Mouse (Mus musculus) stomach, embryonic 16.5 days (tissue): ENCODE data around the gene Ggcx. TPM values are rescaled to one million over a fixed set of nuclear protein-coding genes. Genes with fewer than 3 reads are reported as not detected.
"Not testable (repeated sequence)": the region's sequence is repeated elsewhere in the genome, so short reads cannot be mapped to it uniquely, and the experiment has no call there.

Experiments used
- ATAC-seq: fragments of 200-750 bp; cut with Nextera tagmentation; 2 replicates; pipeline ENCODE4 v1.8.0; 2017; ENCODE audit warnings: moderate number of reproducible peaks, moderate TSS enrichment; ENCODE audit not compliant: insufficient read depth, low FRiP score
- H3K27ac ChIP-seq: fragments of 300-500 bp; sonication (generic); 2 replicates; pipeline ENCODE4 v1.5.1; 2014; ENCODE audit warnings: low read length
- H3K27me3 ChIP-seq: fragments of 300-500 bp; sonication (generic); 2 replicates; pipeline ENCODE4 v1.6.1; 2014; ENCODE audit warnings: low read length, control low read depth, mixed read lengths; ENCODE audit not compliant: control insufficient read depth, insufficient read depth
- H3K36me3 ChIP-seq: fragments of 300-500 bp; sonication (generic); 2 replicates; pipeline ENCODE4 v1.6.1; 2014; ENCODE audit warnings: low read length; ENCODE audit not compliant: control insufficient read depth, insufficient read depth
- H3K4me1 ChIP-seq: fragments of 300-500 bp; sonication (generic); 2 replicates; pipeline ENCODE4 v1.6.1; 2014; ENCODE audit warnings: low read length, control low read depth, mixed read lengths; ENCODE audit not compliant: control insufficient read depth, insufficient read depth
- H3K4me2 ChIP-seq: fragments of 300-500 bp; sonication (generic); 2 replicates; pipeline ENCODE4 v1.6.1; 2014; ENCODE audit warnings: low read depth, low read length, mixed read lengths
- H3K4me3 ChIP-seq: fragments of 300-500 bp; sonication (generic); replicated peaks from 2 replicates; pipeline ENCODE4 v1.5.1; 2014; ENCODE audit warnings: mild to moderate bottlenecking, low read length
- H3K9ac ChIP-seq: fragments of 300-500 bp; sonication (generic); 2 replicates; pipeline ENCODE4 v1.6.1; 2014; ENCODE audit warnings: low read length
- H3K9me3 ChIP-seq: fragments of 300-500 bp; sonication (generic); replicated peaks from 2 replicates; pipeline ENCODE4 v1.6.1; 2016; ENCODE audit warnings: low read length, control low read depth; ENCODE audit not compliant: control insufficient read depth
- WGBS: fragments of 180-500 bp; shearing (Covaris S2); extraction: QIAGEN DNeasy Blood & Tissue Kit; methylation state at CpG from one replicate; pipeline ENCODE4 v1.1.7; 2014; 5-methylcytosine and 5-hydroxymethylcytosine counted together
- polyA plus RNA-seq: library from polyadenylated mRNA; unstranded; fragments of >200 nt; fragmentation: Nextera tagmentation; extraction: Ambion mirVana; gene quantifications from 2 replicates; pipeline ENCODE4 v1.2.1, GENCODE M21; 2015

Ggcx gene
- polyA plus RNA-seq, 1 experiment from 2014 or later: 35.3 TPM

DNA sequence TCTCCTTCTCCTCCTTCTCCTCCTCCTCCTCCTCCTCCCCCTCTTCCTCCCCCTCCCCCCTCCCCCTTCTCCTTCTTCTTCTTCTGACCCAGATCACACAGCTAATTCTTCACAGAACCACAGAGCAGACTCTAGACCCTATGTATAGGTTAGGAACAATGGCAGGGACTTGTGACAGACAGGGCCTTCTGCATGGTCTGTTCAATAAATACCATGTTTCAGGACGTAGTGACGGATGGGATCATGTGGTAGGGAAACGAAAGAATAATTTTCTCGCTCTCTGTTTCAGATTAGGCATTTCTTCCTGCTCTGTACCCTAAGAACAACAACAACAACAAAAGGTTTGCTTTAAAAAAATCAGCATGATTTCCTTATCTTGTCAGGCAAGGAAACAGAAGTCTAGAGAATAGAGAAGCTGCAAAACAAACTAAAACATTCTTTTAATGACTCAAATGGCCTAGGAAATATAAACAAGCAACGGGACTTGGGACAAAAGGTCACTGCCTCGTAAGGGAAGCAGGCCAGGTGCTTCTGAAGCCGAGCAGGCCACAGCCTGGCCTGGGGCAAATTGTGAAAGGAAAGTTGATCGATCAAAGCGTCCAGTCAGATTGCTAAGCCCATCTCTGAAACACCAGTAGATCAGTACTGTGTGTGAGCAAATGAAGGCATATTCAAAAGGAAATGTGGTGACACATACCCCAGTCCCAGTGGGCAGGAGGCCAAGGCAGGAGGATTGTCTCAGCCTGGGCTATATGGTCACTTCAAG lies 46.1 kb downstream of the Ggcx start:
- Histone ChIP-seq H3K9me3 (no peaks in the 10 kb centered on the region), H3K27me3 (no peaks in the 10 kb centered on the region), H3K9ac (no peak overlapping the region), H3K4me2 (no peak overlapping the region), H3K4me3 (no peak overlapping the region), H3K4me1 (peaks cover 12% of the 10 kb centered on the region), H3K36me3 (no peaks in the 10 kb centered on the region), H3K27ac (no peak overlapping the region)
- 43% methylated on average over 9 of the region's 9 CpGs for WGBS
- no peak for ATAC-seq

DNA sequence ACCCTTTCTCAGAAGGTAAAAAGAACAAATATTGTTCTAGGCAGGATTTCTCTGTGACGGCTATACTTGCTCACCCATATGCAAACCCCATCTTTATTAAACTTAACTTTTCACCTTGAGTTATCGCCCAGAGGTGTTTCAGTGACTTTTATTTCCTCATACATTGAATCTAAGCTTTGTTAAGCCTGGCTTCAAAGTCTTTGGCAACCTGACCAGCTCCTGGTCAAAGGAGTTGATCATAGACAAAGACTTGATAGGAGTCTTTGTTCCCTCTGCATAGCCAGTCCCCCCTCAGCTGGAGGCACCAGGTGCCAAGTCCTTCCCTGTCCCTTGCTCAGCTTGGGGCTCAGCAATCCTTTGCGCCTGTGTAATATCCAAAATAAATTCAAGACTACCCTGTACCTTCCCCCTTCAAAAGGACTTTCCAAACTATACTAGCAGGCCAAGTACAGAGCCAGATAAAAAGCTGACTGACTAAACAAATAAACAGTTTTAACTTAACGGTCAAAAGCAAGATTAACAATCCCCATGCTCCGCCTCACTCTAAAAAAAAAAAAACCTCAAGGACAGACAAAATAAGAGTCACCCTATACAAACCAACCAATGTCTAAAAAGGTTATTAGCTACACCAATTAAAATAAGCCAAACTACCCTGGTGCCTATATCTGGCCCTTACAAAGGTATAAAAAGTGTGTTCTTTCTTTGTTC lies 48.6 kb downstream of the Ggcx start:
- 64% methylated on average over 5 of the region's 5 CpGs for WGBS
- not testable (repeated sequence) for H3K4me3 ChIP-seq, H3K36me3 ChIP-seq, ATAC-seq, H3K27me3 ChIP-seq, H3K27ac ChIP-seq, H3K9ac ChIP-seq, H3K9me3 ChIP-seq, H3K4me2 ChIP-seq
- H3K4me1 ChIP-seq: peaks cover 18% of the 10 kb centered on the region

DNA sequence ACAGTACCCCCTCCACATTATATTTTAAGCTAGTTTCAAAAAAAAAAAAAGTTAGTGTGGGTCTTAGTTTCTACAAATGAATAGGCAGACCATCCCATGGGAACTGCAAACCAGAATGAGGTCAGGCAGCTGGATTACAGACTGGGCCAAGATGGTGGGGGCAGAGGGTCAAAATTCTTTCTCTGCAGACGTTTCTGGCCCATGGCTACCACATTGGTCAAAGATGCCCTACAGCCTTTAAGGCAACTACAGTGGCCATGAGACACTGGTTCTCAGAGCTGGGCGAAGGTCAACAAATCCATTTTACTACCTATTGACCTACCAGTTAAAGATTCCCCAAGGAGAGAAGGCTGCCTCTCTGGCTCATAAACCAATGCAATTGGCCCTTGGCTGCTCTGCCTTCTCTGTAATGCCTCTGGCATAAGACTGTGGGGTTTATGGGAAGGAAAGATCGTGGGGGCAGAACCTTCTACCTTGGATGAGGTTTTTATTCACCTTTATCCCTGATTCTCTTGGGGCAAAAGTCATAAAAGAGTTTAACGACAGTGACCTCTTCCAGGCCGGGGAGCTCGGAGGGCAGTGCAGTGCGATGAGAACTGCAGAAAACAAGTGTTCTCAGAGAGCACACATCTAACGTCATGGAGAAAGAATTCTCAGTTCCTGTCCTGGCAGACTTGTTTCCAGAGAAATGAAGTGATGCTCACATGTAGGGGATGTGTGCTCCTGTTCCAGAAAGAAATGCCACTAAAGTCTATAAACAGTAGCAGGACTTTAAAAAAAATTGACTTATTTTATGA lies 51.5 kb downstream of the Ggcx start:
- Histone ChIP-seq H3K9me3 (no peaks in the 10 kb centered on the region), H3K27me3 (no peaks in the 10 kb centered on the region), H3K4me3 (no peak overlapping the region), H3K4me2 (no peak overlapping the region), H3K9ac (no peak overlapping the region), H3K36me3 (no peaks in the 10 kb centered on the region), H3K27ac (no peak overlapping the region), H3K4me1 (peaks cover 6% of the 10 kb centered on the region; the same call in 1 of the 2 replicates)
- 64% methylated on average over 8 of the region's 8 CpGs for WGBS
- no peak for ATAC-seq

DNA sequence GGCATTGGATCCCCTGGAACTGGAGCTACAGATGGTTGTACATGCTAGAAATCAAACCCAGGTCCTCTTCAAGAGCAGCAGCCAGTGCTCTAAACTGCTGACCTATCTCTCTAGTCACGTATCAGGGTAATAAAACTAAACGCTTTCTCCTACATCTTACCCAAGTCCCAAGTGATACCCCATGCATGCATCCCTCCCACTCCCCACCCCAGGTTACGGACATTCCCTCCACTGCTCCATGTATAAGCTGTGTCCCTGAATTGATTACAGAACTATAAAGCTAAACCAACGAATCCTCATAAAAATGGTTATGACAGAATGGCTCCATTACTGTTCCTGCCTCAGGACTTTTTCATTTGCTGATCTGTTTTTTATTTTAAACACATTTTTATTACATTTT lies 52.1 kb downstream of the Ggcx start:
- no peaks in the 10 kb centered on the region for H3K9me3 ChIP-seq
- no peak overlapping the region for H3K4me2 ChIP-seq
- 91% methylated on average over 4 of the region's 4 CpGs for WGBS
- ATAC-seq: no peak
- no peak overlapping the region for H3K27ac ChIP-seq
- H3K4me1 ChIP-seq: peaks cover 6% of the 10 kb centered on the region; the same call in 1 of the 2 replicates
- H3K36me3 ChIP-seq: no peaks in the 10 kb centered on the region
- H3K9ac ChIP-seq: no peak overlapping the region
- H3K27me3 ChIP-seq: no peaks in the 10 kb centered on the region
- no peak overlapping the region for H3K4me3 ChIP-seq

DNA sequence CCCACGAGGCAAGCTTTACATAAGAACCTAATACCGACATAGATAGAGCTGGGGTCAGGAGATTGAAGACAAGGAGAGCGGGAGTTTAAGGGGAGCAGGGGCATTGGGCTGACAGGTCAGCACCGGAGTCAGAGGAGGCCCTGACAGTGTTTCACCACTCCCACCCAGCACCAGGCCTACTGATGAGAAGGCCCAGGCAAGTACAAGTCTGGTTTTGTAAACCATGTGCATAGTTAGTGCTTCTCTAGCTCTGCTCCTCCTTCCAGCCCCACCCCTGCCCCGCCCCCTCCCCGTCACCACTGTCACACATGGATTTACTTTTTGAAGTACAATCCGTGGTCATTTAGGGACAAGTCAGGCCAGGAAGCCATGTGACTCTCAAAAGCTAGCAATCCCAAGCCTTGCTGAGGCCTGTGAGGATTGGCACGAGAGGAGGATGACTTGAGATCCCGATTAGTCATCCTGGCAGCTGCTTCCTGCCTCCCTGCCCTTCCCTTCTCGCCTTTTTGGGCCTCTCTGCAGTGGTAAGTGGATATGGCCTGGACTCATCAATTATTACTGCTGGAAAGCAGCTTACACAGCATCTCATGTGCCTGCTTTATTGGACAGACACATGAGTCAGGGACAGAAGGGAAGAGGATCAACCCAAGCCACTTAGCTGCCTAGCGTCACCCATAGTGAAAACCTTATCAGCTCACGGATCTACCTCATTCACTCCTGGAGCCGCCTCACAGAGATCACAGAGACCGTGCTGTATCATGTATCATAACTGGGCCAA lies 59.3 kb downstream of the Ggcx start:
- Histone ChIP-seq H3K4me3 (no peak overlapping the region), H3K27me3 (no peaks in the 10 kb centered on the region), H3K9ac (no peak overlapping the region; the same call in 1 of the 2 replicates), H3K36me3 (no peaks in the 10 kb centered on the region), H3K9me3 (no peaks in the 10 kb centered on the region), H3K27ac (peak overlapping the region; percentile 73), H3K4me2 (no peak overlapping the region), H3K4me1 (peaks cover 11% of the 10 kb centered on the region)
- WGBS: 37% methylated on average over 14 of the region's 14 CpGs
- ATAC-seq: peak; percentile 73

DNA sequence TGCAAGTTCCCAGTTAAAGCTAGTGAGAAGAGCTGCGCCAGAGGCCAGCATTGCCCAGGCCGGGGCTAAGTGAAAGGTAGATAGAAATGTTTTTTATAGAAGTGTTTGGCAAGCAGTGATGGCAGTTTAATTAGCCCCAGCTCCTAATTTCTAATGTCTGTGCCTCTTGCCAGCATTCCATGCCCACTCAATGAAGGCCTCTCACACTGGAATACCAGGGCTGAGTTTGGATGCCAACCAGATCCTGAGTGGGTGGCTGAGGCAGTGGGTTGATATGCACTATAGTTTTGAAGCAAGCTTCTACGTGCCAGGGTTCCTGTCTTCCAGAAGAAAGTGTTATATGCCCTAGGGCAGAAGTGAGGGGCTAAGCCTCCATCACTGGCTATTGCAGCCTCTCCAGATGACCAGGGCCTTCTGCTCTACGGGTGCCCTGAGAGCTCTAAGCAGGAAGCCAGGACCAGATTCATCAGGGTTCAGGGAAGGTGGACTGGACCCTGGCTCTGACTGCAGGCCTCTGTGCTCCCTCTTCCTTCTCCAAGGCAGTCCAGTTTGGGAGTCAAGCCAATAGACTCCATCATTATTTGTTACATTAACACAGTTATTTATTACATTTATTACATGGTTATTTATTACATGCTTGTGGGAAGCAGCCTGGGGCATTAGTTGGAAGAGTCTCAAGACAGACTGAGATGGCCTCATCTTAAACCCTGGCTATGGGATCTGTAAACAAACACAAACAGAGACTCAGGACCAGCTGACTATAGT lies 61.3 kb downstream of the Ggcx start:
- Histone ChIP-seq H3K27me3 (no peaks in the 10 kb centered on the region), H3K36me3 (no peaks in the 10 kb centered on the region), H3K9ac (no peak overlapping the region), H3K27ac (no peak overlapping the region), H3K4me3 (no peak overlapping the region), H3K4me1 (peaks cover 11% of the 10 kb centered on the region), H3K4me2 (no peak overlapping the region), H3K9me3 (no peaks in the 10 kb centered on the region)
- 78% methylated on average over 4 of the region's 4 CpGs for WGBS
- no peak for ATAC-seq

DNA sequence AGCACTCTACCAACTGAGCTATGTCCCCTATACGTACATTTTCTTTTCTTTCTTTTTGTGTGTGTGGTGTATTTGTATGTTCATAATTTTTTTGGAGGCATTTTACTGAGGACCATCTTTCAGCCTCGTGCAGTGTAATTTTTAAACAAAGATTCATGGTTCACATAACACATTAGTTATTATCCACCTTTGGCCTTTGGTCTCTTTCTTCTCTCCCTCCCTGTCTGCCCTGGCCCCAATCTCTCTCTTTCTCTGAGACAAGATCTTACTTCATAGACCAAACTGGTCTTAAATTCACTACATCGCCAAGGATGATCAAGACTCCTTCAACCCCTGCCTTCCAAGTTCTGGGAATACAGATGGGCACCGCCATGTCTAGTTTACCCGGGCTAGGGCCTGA lies 62.7 kb downstream of the Ggcx start:
- Histone ChIP-seq H3K27me3 (no peaks in the 10 kb centered on the region), H3K9me3 (no peaks in the 10 kb centered on the region), H3K9ac (no peak overlapping the region), H3K4me1 (peaks cover 11% of the 10 kb centered on the region), H3K27ac (no peak overlapping the region), H3K4me3 (no peak overlapping the region), H3K4me2 (no peak overlapping the region), H3K36me3 (no peaks in the 10 kb centered on the region)
- 85% methylated on average over 5 of the region's 5 CpGs for WGBS
- no peak for ATAC-seq

DNA sequence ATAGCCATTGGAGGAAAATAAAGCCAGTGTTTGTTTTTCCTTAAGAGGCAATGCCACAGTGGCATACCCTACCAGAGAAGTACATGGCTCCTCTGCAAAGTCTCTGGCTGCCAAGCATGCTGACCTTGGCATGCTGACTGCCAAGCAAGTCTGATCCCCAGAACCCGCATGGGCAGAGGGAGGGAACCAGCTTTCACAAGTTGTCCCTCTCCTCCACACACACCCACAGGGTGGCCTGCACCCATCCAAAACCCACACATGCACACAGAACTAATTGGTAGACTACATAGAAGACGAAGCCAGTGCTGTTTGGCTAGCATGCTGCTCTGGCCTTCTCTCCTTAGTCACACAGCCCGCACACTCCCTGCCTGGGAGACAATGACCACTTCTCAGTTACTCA lies 63.5 kb downstream of the Ggcx start:
- no peak overlapping the region for H3K27ac ChIP-seq
- H3K4me1 ChIP-seq: peaks cover 15% of the 10 kb centered on the region
- H3K9me3 ChIP-seq: no peaks in the 10 kb centered on the region
- H3K4me2 ChIP-seq: no peak overlapping the region
- no peaks in the 10 kb centered on the region for H3K36me3 ChIP-seq
- no peak overlapping the region for H3K4me3 ChIP-seq
- no peaks in the 10 kb centered on the region for H3K27me3 ChIP-seq
- 88% methylated on average over 3 of the region's 3 CpGs for WGBS
- H3K9ac ChIP-seq: no peak overlapping the region
- ATAC-seq: no peak
